Mouse (Mus musculus): Measurements from ENCODE around the gene Pdk2. TPM values are rescaled to one million over a fixed set of nuclear protein-coding genes. Genes with fewer than 3 reads are reported as not detected.
A peak's percentile ranks its signal among the peaks of the same experiment; 100 is the strongest.

Pdk2 gene
- polyA plus RNA-seq, 1 experiment from 2014 or later = 61.5 TPM

DNA sequence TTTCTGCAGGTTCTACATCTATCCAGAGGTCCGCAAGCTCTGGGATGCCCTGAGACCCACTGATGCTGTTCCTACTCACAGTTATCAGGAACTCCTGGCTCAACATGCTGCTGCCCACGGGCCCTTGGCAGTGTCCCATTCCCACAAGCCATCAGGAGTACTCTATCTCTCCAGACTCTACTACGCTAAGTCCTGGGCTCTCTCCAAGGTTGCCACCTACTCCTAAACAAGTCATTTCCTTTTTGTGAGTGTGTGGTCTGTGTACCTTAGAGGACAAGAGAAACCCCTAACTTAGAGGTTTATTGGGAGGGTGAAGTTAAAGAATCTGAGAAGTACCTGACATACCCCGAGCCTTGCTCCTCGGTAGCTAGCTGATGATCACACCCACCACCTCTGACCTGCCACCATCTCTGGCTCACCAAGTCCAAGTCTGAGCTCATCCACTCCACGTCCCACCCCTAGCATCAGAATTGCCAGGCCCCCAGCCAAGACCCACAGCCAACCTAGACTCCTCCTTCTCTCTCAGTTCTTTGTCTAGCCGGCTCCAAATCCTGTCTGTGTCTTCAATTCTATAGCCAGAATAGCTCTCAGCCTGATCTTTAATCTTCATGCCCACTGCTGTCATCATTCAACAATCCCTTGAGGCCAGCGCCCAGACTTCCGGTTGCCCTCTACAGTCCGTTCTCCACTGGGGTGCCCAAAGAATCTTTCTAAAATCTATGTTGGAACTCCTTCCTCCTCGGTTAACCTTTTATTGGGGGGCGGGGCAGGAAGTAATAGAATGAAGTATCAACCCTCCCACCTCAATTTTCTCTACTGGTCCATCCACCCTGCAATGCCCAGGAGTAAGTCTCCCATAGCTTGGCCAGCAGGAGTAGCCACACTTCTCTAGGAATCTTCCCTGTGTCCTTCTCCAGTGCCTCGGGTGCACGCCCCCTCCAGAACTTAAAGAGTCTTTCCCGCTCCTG is 32.2 kb downstream of the Pdk2 start:
- ATAC-seq (peak; percentile 55), DNase-seq (ENCODE audit: low read depth, low spot score) (no peak)
- in situ Hi-C loops (cut with MboI; ENCODE audit: low pct_unique_long_range_greater_than_20kb) = no loop called here
- POLR2A ChIA-PET = interaction anchor here (0.6 to 2.3 kb wide), 6 partner anchors 9 to 47 kb away, joined by 3 to 13 read pairs (median 4); partner anchors contain the start of gene Pdk2
- no peak for TF ChIP-seq CTCF (IDR thresholded peaks at IDR 0.05)
- no peaks in the 10 kb centered on the region for H3K27me3 ChIP-seq
- CTCF ChIA-PET = interaction anchor here (1.5 kb wide), 1 partner anchor 21 kb away, joined by 3 read pairs; no protein-coding TSS in a partner anchor

DNA sequence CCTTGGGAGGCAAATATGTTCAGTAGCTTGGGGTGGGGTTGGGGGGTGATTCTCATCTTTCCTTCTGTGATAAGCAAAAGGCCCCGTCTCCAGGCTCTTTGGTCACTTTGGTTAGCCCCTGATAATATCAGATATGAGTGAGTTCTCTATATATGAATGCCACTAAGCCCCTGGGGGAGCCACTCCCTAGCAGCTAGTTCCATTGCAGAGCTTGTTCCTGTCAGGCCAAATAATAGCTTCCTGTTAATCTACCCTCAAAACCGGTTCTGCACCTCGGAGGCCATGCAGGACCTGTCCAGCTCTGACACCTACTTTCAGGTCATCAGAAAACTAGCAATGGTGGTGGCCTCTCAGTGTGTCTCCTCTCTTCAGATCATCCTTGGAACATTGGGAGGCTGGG is 33.7 kb downstream of the Pdk2 start:
- TF ChIP-seq CTCF (IDR thresholded peaks at IDR 0.05) = no peak
- in situ Hi-C loops (cut with MboI; ENCODE audit: low pct_unique_long_range_greater_than_20kb) = no loop called here
- ChIA-PET CTCF (interaction anchor here (1.0 kb wide), 1 partner anchor 17 kb away, joined by 4 read pairs; the partner anchor contains the start of gene Ppp1r9b), POLR2A (interaction anchor here (0.6 to 2.3 kb wide), 4 partner anchors 8 to 79 kb away, joined by 3 to 13 read pairs (median 4); no protein-coding TSS in a partner anchor)
- DNase-seq (ENCODE audit: low read depth, low spot score) (no peak), ATAC-seq (no peak)
- no peaks in the 10 kb centered on the region for H3K27me3 ChIP-seq

DNA sequence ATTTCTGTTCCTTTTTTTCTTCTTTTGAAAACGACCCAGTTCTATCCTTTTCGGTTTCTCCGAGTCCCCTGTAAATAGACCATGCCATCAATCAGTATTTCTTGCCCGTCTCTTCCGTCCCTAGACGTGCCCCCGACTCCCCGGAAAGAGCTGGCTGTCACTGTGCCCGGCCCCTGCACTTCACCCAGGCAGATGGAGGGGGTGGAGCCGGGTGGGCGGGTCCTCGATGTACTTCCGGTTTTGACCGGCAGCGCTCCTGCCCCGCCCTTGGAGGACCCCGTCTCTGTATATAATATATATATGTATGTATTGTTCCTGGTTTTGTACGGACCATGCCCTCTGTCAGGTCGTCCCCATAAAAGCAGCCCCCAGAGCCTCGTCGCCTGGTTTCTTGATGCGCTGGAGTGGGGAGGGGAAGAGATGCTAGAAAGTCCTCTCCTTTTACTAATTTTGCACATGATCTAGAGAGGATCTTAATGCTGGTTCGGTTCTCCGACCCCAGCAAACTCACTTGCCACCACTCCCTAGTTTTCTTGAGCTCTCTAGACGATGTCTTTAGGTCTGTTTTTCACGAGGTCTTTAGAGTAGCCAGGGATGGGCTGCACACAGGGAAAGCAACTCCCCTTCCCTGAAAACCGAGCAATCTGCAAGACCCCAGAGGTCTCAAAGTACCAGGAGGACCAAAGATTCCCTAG is 34.5 kb downstream of the Pdk2 start:
- H3K27me3 ChIP-seq = no peaks in the 10 kb centered on the region
- in situ Hi-C loops (cut with MboI; ENCODE audit: low pct_unique_long_range_greater_than_20kb) = no loop called here
- ChIA-PET CTCF (interaction anchor here (0.7 to 1.2 kb wide), 3 partner anchors 16 to 40 kb away, joined by 3 to 4 read pairs (median 4); partner anchors contain the start of gene Ppp1r9b), POLR2A (interaction anchor here (1.3 kb wide), 1 partner anchor 35 kb away, joined by 4 read pairs; no protein-coding TSS in a partner anchor)
- TF ChIP-seq CTCF (IDR thresholded peaks at IDR 0.05) = no peak
- ATAC-seq (no peak), DNase-seq (ENCODE audit: low read depth, low spot score) (no peak)

DNA sequence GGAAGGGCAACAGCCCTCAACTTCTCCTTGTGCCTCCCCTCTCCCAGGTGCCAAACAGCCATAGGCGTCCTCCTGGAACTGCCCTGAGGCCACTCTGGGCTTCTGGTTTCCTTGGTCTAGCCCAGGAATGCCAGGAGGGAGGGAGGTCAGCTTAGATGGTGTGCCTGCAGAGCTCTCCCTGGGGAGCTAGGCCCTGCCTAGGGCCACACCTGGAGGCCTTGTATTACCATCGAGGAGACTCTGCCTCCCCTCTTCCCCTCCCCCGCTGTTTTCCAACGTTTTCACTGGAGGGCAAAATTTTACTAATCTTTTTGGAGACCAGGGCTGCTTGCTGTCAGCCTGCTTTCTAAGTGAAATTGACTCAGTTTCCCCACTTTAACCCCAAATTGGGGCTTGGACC is 35.1 kb downstream of the Pdk2 start:
- ChIA-PET CTCF (interaction anchor here (0.5 to 1.2 kb wide), 2 partner anchors 41 to 102 kb away, joined by 3 to 4 read pairs; no protein-coding TSS in a partner anchor), POLR2A (no interaction called here)
- in situ Hi-C loops (cut with MboI; ENCODE audit: low pct_unique_long_range_greater_than_20kb) = no loop called here
- DNase-seq (ENCODE audit: low read depth, low spot score) (no peak), ATAC-seq (no peak)
- H3K27me3 ChIP-seq = no peaks in the 10 kb centered on the region
- no peak for TF ChIP-seq CTCF (IDR thresholded peaks at IDR 0.05)

DNA sequence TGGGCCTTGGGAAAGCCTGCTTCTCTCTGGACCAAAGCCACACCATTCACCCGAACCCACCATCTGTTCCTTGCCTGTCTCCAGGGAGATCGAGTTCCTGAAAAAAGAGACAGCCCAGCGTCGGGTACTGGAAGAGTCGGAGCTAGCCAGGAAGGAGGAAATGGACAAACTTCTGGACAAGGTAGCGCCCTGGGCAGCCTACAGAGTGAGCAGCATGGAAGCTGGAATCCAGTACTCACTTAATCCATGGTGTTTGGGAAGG is 36.3 kb downstream of the Pdk2 start:
- no peak for DNase-seq (ENCODE audit: low read depth, low spot score)
- in situ Hi-C loops (cut with MboI; ENCODE audit: low pct_unique_long_range_greater_than_20kb) = no loop called here
- H3K27me3 ChIP-seq = no peaks in the 10 kb centered on the region
- ATAC-seq = no peak
- POLR2A ChIA-PET = interaction anchor here (1.7 to 1.8 kb wide), 2 partner anchors 12 to 15 kb away, joined by 6 to 8 read pairs; no protein-coding TSS in a partner anchor
- no peak for TF ChIP-seq CTCF (IDR thresholded peaks at IDR 0.05)
- CTCF ChIA-PET = interaction anchor here (0.9 to 3.0 kb wide), 5 partner anchors 12 to 68 kb away, joined by 3 to 14 read pairs (median 4); partner anchors contain the start of gene Ppp1r9b

DNA sequence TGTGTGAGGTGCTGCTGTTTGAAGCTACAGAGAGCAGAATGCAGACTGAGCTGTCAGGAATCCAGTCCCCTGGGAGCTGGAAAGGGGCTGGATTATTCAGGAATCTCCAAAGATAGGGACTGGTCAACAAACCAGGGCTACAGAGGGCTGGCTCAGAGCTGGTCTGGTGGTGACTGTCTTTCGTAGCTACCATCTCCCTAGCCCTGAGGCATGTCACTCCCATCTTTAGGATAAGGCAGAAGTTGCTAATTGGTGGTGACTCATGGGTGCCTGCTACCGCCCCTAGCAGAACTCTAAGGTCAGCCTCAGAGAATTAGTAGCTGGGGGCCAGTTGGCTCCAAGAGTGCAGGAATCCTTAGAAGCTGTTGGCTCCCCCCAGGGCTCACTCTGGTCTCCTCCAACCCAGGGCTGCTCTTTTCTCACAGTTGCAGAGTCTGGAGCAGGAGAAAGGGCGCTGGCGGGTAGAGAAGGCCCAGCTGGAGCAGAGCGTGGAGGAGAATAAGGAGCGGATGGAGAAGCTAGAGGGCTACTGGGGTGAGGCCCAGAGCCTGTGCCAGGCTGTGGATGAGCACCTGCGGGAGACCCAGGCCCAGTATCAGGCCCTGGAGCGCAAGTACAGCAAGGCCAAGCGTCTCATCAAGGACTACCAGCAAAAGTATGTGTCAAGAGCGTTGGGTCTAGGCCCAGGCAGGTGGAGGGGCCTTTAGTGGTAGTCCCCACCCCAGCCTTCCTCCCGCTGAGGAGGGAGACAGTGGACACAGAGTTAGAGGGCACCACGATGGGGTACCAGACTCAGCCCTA is 36.8 kb downstream of the Pdk2 start:
- in situ Hi-C loops (cut with MboI; ENCODE audit: low pct_unique_long_range_greater_than_20kb) = no loop called here
- ATAC-seq (peak; percentile 51), DNase-seq (ENCODE audit: low read depth, low spot score) (no peak)
- POLR2A ChIA-PET = interaction anchor here (1.7 to 1.8 kb wide), 2 partner anchors 11 to 14 kb away, joined by 6 to 8 read pairs; no protein-coding TSS in a partner anchor
- CTCF ChIA-PET = interaction anchor here (0.9 to 3.0 kb wide), 6 partner anchors 12 to 67 kb away, joined by 3 to 14 read pairs (median 4); partner anchors contain the start of gene Ppp1r9b
- H3K27me3 ChIP-seq = no peaks in the 10 kb centered on the region
- no peak for TF ChIP-seq CTCF (IDR thresholded peaks at IDR 0.05)

DNA sequence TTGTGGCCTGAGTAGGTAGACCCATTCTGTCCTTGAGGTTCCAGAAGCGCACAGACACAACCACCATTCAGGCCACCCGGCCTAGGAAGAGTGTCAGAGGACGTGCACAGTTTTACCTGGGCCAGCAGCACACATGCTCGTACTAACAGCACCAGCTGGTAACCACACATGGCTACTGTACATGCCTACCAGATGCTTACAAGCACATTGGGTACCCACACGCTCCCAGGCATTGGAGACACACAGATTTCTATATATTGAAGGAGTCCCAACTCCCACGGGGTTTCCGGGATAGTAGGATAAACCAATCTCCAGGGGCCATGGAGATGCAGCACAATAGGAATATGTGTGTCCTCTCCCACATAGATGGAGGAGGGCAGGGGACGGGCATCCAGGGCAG is 38.4 kb downstream of the Pdk2 start:
- in situ Hi-C loops (cut with MboI; ENCODE audit: low pct_unique_long_range_greater_than_20kb) = no loop called here
- TF ChIP-seq CTCF (IDR thresholded peaks at IDR 0.05) = no peak
- CTCF ChIA-PET = interaction anchor here (1.0 to 3.0 kb wide), 3 partner anchors 10 to 231 kb away, joined by 3 to 14 read pairs (median 5); no protein-coding TSS in a partner anchor
- H3K27me3 ChIP-seq = no peaks in the 10 kb centered on the region
- no peak for ATAC-seq
- no peak for DNase-seq (ENCODE audit: low read depth, low spot score)
- POLR2A ChIA-PET = interaction anchor here (0.8 to 1.3 kb wide), 3 partner anchors 9 to 14 kb away, joined by 3 to 4 read pairs (median 4); no protein-coding TSS in a partner anchor

DNA sequence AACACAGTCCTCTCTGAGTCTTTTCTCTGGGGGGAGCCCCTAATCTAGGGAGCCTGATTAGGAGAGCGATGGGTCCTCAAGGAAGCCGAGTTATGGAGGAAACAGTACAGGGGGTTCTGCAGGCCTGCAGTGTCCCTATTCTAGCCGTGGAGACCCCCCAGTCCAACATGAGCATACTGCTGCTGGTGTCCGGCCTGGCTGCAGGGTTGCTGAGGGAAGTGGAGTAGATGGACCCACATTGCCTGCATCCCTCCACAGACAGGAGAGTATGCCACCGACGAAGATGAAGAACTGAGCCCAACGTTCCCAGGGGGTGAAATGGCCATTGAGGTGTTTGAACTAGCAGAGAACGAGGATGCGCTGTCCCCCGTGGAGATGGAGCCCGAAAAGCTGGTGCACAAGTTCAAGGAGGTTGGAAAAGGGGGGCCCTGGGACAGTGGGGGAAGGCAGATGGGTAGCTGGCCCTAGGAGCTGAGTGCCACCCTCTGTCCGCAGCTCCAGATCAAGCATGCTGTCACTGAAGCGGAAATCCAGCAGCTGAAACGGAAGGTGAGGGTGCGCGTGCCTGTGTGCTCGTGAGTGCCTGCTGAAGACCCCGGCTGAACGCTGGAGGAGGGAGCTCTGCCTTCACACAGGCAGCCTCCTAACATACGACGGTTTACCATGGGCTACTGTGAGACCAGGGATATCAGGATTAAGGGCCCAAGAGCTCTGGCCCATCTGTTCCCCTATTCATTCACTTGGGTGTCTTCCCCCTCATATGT is 39.4 kb downstream of the Pdk2 start:
- in situ Hi-C loops (cut with MboI; ENCODE audit: low pct_unique_long_range_greater_than_20kb) = no loop called here
- CTCF ChIA-PET = interaction anchor here (1.7 to 3.0 kb wide), 2 partner anchors 9 to 25 kb away, joined by 5 to 14 read pairs; no protein-coding TSS in a partner anchor
- TF ChIP-seq CTCF (IDR thresholded peaks at IDR 0.05) = no peak
- H3K27me3 ChIP-seq = no peaks in the 10 kb centered on the region
- POLR2A ChIA-PET = interaction anchor here (0.6 to 1.3 kb wide), 4 partner anchors 9 to 18 kb away, joined by 3 to 5 read pairs (median 4); partner anchors contain the start of gene Ppp1r9b
- ATAC-seq (no peak), DNase-seq (ENCODE audit: low read depth, low spot score) (no peak)

DNA sequence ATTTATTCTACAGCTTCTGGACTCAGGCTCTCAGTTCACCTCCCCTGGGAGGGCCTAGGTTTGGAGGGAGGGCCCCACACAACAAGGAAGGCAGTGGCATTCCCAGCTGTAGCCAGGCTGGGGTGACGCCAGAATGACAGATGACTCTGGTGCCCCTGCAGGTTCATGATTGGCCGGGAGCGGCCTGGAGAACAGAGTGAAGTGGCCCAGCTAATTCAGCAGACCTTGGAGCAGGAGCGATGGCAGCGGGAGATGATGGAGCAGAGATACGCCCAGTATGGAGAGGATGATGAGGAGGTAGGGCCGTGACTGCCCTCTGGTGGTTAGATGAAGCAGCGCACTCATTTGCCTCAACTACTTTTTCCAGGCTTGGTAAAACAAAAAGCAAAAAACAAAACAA is 40.1 kb downstream of the Pdk2 start:
- ChIA-PET POLR2A (interaction anchor here (0.7 to 1.7 kb wide), 3 partner anchors 10 to 17 kb away, joined by 3 to 18 read pairs (median 3); partner anchors contain the start of gene Ppp1r9b), CTCF (interaction anchor here (0.9 to 2.0 kb wide), 6 partner anchors 11 to 64 kb away, joined by 3 to 10 read pairs (median 5); partner anchors contain the start of gene Ppp1r9b)
- no peak for ATAC-seq
- DNase-seq (ENCODE audit: low read depth, low spot score) = no peak
- no peaks in the 10 kb centered on the region for H3K27me3 ChIP-seq
- no peak for TF ChIP-seq CTCF (IDR thresholded peaks at IDR 0.05)
- in situ Hi-C loops (cut with MboI; ENCODE audit: low pct_unique_long_range_greater_than_20kb) = no loop called here

Measured in Patski (cell line).